Mouse (Mus musculus) MEL (cell line): ENCODE measurements at regions not wholly inside any gene's neighbourhood (a gene's known extent, or its start where the extent isn't known, plus 50 kb on each side); places are given as distances from the start of the nearest gene placed in this dataset.

ENCODE experiments used
- DNase-seq: peaks from one replicate; pipeline ENCODE4 v3.0.0; 2011; ENCODE audit warnings: low read depth, low spot score
- H3K27ac ChIP-seq: 2 replicates; pipeline ENCODE4 v1.5.1; 2012; ENCODE audit warnings: low read depth, mild to moderate bottlenecking, control low read depth, low read length, moderate library complexity; ENCODE audit not compliant: control insufficient read depth
- H3K27me3 ChIP-seq, 2 experiments: fragments of 150-350 bp in 1 of 2; sonication (generic) in 1 of 2; 2 replicates each; pipeline ENCODE4 v1.6.1; 2012; ENCODE audit warnings: low read length in 2 of 2, mild to moderate bottlenecking in 2 of 2, improper control_type of control experiment in 1 of 2, moderate library complexity in 1 of 2; ENCODE audit not compliant: insufficient read depth in 2 of 2, control insufficient read depth in 1 of 2
- H3K36me3 ChIP-seq, 2 experiments: 2 replicates each; pipeline ENCODE4 v1.6.1; 2012 to 2014; ENCODE audit warnings: low read length in 2 of 2, improper control_type of control experiment in 1 of 2, inconsistent platforms in 1 of 2, mild to moderate bottlenecking in 1 of 2; ENCODE audit not compliant: insufficient read depth in 2 of 2, control insufficient read depth in 1 of 2
- H3K4me1 ChIP-seq, 2 experiments: fragments of 150-350 bp in 1 of 2; sonication (generic) in 1 of 2; 2 replicates each; pipeline ENCODE4 v1.6.1; 2012; ENCODE audit warnings: low read length in 2 of 2, improper control_type of control experiment in 1 of 2, mild to moderate bottlenecking in 1 of 2; ENCODE audit not compliant: insufficient read depth in 2 of 2, control insufficient read depth in 1 of 2
- H3K4me3 ChIP-seq, 2 experiments: fragments of 150-350 bp in 1 of 2; sonication (generic) in 1 of 2; 2 replicates each; pipeline ENCODE4 v1.5.1; 2012; ENCODE audit warnings: low read depth in 2 of 2, low read length in 2 of 2, mild to moderate bottlenecking in 2 of 2, moderate library complexity in 2 of 2, control low read depth in 1 of 2, improper control_type of control experiment in 1 of 2; ENCODE audit not compliant: control insufficient read depth in 1 of 2, insufficient read depth in 1 of 2
- H3K79me2 ChIP-seq: 2 replicates; pipeline ENCODE4 v1.6.1; 2012; ENCODE audit warnings: mild to moderate bottlenecking, low read length, moderate library complexity; ENCODE audit not compliant: control insufficient read depth, poor library complexity, insufficient read depth
- H3K9ac ChIP-seq: 2 replicates; pipeline ENCODE4 v1.6.1; 2012; ENCODE audit warnings: low read depth, mild to moderate bottlenecking, control low read depth, low read length, moderate library complexity; ENCODE audit not compliant: control insufficient read depth, poor library complexity, severe bottlenecking
- H3K9me3 ChIP-seq: fragments of 150-350 bp; sonication (generic); replicated peaks from 2 replicates; pipeline ENCODE4 v1.6.1; 2012; ENCODE audit warnings: mild to moderate bottlenecking, low read length, improper control_type of control experiment, moderate library complexity; ENCODE audit not compliant: insufficient read depth
- BHLHE40 ChIP-seq: IDR thresholded peaks from 2 replicates; pipeline ENCODE4 v1.6.1; 2012; ENCODE audit warnings: low read depth, mild to moderate bottlenecking, inconsistent platforms, low read length, improper control_type of control experiment, borderline replicate concordance
- CHD1 ChIP-seq: IDR thresholded peaks from 2 replicates; pipeline ENCODE4 v1.6.1; 2012; ENCODE audit warnings: low read depth, mild to moderate bottlenecking, inconsistent platforms, low read length, improper control_type of control experiment
- CHD2 ChIP-seq: IDR thresholded peaks from 2 replicates; pipeline ENCODE4 v1.6.1; 2011; ENCODE audit warnings: low read length, improper control_type of control experiment
- CTCF ChIP-seq, 3 experiments: IDR thresholded peaks in 2 of 3; conservative IDR thresholded peaks in 1 of 3; 2 replicates each; pipeline ENCODE4 v1.5.1; 2011 to 2012; ENCODE audit warnings: low read length in 3 of 3, low read depth in 2 of 3, mild to moderate bottlenecking in 2 of 3, improper control_type of control experiment in 1 of 3, inconsistent platforms in 1 of 3, mixed read lengths in 1 of 3, moderate library complexity in 1 of 3; ENCODE audit not compliant: control insufficient read depth in 1 of 3, insufficient read depth in 1 of 3, poor library complexity in 1 of 3, severe bottlenecking in 1 of 3
- E2F4 ChIP-seq: IDR thresholded peaks from 2 replicates; pipeline ENCODE4 v1.6.1; 2011; ENCODE audit warnings: low read depth, low read length, improper control_type of control experiment, borderline replicate concordance
- EP300 ChIP-seq, 2 experiments: IDR thresholded peaks; 2 replicates each; pipeline ENCODE4 v1.6.1; 2011; ENCODE audit warnings: improper control_type of control experiment in 2 of 2, low read length in 2 of 2, low read depth in 1 of 2, mild to moderate bottlenecking in 1 of 2
- GATA1 ChIP-seq: IDR thresholded peaks from 2 replicates; pipeline ENCODE4 v1.6.1; 2011; ENCODE audit warnings: low read depth, low read length, improper control_type of control experiment
- HCFC1 ChIP-seq: IDR thresholded peaks from 2 replicates; pipeline ENCODE4 v1.6.1; 2012; ENCODE audit warnings: low read depth, mild to moderate bottlenecking, inconsistent platforms, low read length, improper control_type of control experiment, moderate library complexity
- KAT2A ChIP-seq: conservative IDR thresholded peaks from 2 replicates; pipeline ENCODE4 v1.6.1; 2012; ENCODE audit warnings: low read depth, low read length, improper control_type of control experiment, inconsistent platforms
- MAFK ChIP-seq: IDR thresholded peaks from 2 replicates; pipeline ENCODE4 v1.6.1; 2011; ENCODE audit warnings: low read depth, mild to moderate bottlenecking, low read length, improper control_type of control experiment, borderline replicate concordance
- MAX ChIP-seq: IDR thresholded peaks from 2 replicates; pipeline ENCODE4 v1.6.1; 2011; ENCODE audit warnings: low read length, improper control_type of control experiment
- MEF2A ChIP-seq: IDR thresholded peaks from 2 replicates; pipeline ENCODE4 v1.6.1; 2014; ENCODE audit warnings: low read depth, mild to moderate bottlenecking, inconsistent platforms, low read length, improper control_type of control experiment; ENCODE audit not compliant: poor library complexity, insufficient replicate concordance, severe bottlenecking; ENCODE audit errors: extremely low read depth
- MYC ChIP-seq: IDR thresholded peaks from 2 replicates; pipeline ENCODE4 v1.6.1; 2011; ENCODE audit warnings: low read depth, mild to moderate bottlenecking, low read length, improper control_type of control experiment, moderate library complexity
- NELFE ChIP-seq: IDR thresholded peaks from 2 replicates; pipeline ENCODE4 v1.6.1; 2011; ENCODE audit warnings: low read depth, low read length, improper control_type of control experiment
- NRF1 ChIP-seq: IDR thresholded peaks from 2 replicates; pipeline ENCODE4 v1.6.1; 2014; ENCODE audit warnings: low read depth, mild to moderate bottlenecking, inconsistent platforms, low read length, improper control_type of control experiment, moderate library complexity; ENCODE audit not compliant: poor library complexity, insufficient read depth, severe bottlenecking
- POLR2AphosphoS2 ChIP-seq: IDR thresholded peaks from 2 replicates; pipeline ENCODE4 v1.6.1; 2011; ENCODE audit warnings: low read length, improper control_type of control experiment
- RAD21 ChIP-seq: IDR thresholded peaks from 2 replicates; pipeline ENCODE4 v1.6.1; 2011; ENCODE audit warnings: mild to moderate bottlenecking, low read depth, low read length, improper control_type of control experiment
- RCOR1 ChIP-seq: IDR thresholded peaks from 2 replicates; pipeline ENCODE4 v1.6.1; 2012; ENCODE audit warnings: low read depth, mild to moderate bottlenecking, inconsistent platforms, low read length, improper control_type of control experiment
- SIN3A ChIP-seq: IDR thresholded peaks from 2 replicates; pipeline ENCODE4 v1.6.1; 2012; ENCODE audit warnings: low read length, improper control_type of control experiment, inconsistent platforms
- SMC3 ChIP-seq: IDR thresholded peaks from 2 replicates; pipeline ENCODE4 v1.6.1; 2011; ENCODE audit warnings: low read depth, low read length, improper control_type of control experiment
- UBTF ChIP-seq: IDR thresholded peaks from 2 replicates; pipeline ENCODE4 v1.6.1; 2012; ENCODE audit warnings: low read depth, mild to moderate bottlenecking, inconsistent platforms, low read length, improper control_type of control experiment, moderate library complexity, borderline replicate concordance; ENCODE audit not compliant: insufficient read depth
- USF1 ChIP-seq: IDR thresholded peaks from 2 replicates; pipeline ENCODE4 v1.6.1; 2014; ENCODE audit warnings: low read depth, mild to moderate bottlenecking, inconsistent platforms, low read length, improper control_type of control experiment, moderate library complexity
- USF2 ChIP-seq, 2 experiments: IDR thresholded peaks; 2 replicates each; pipeline ENCODE4 v1.6.1; 2011 to 2012; ENCODE audit warnings: improper control_type of control experiment in 2 of 2, low read length in 2 of 2, borderline replicate concordance in 1 of 2, inconsistent platforms in 1 of 2, low read depth in 1 of 2, mild to moderate bottlenecking in 1 of 2; ENCODE audit not compliant: insufficient read depth in 1 of 2
- ZC3H11A ChIP-seq: IDR thresholded peaks from 2 replicates; pipeline ENCODE4 v1.6.1; 2012; ENCODE audit warnings: low read depth, mild to moderate bottlenecking, inconsistent platforms, low read length, improper control_type of control experiment
- ZKSCAN1 ChIP-seq: IDR thresholded peaks from 2 replicates; pipeline ENCODE4 v1.6.1; 2012; ENCODE audit warnings: low read depth, mild to moderate bottlenecking, inconsistent platforms, low read length, improper control_type of control experiment, moderate library complexity
- ZMIZ1 ChIP-seq: IDR thresholded peaks from 2 replicates; pipeline ENCODE4 v1.6.1; 2012; ENCODE audit warnings: low read depth, mild to moderate bottlenecking, inconsistent platforms, low read length, improper control_type of control experiment, moderate library complexity

DNA sequence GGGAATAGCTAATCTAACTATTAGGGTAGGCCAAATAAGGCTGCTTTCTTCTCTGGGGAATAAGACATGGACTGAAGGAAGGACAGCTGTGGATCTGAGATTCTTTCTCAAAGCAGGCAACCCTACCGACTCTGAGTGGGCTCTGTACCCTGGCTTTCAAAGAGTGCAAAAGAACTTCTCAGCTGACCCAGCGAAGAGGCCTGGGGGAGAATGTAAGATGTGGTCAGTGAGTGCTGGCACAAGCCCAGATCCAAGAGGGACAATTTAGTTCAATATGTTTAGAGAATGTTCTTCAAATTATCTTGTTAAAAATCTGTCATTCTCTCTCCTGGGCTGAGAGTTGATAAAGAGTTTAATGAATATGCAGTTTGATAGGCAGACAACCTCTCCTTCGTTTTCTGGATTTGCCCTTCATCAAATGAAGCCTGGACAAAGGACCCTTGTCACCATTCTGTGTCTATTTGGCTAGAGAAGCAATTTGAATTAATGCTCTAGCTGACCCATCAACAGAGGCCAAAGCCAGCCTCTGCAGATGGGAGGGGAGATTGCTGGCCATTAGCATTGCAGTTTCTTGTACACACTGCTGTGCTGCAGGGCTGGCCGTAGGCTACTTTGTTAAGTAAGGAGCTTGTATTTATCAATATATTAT lies 509.8 kb downstream of the Igsf11 start:
- Histone ChIP-seq H3K4me3 (no peak overlapping the region), H3K27me3 (no peaks in the 10 kb centered on the region)

DNA sequence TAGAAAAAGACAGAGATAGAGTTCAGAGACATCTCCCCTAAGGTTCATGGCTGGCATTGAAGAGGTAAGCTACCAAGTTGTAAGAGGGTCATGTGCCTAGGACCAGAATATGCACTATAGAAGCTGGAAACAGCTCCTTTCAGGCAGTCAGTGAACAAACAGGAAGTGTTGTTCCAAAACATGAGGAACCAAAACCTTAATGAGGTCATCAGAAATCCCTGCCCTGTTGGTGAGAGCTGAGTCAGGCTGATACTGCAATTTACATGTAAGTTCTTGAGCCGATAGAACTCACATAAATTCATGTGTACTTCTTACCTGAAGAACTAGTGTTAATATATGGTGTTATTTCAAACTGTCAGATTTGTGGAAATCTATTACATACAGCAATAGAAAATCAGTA lies 539.1 kb downstream of the Igsf11 start:
- H3K9me3 ChIP-seq, result no peaks in the 10 kb centered on the region
- DNase-seq, result no peak
- TF ChIP-seq ZMIZ1 (no peak), MEF2A (no peak), GATA1 (no peak), MAFK (no peak), UBTF (no peak), HCFC1 (no peak), RAD21 (no peak), ZC3H11A (no peak), EP300 (IDR thresholded peaks at IDR 0.05; ENCODE audit: low read depth in 1 of 2, low read length in 2 of 2) (no peak), MYC (no peak), USF2 (IDR thresholded peaks at IDR 0.05; ENCODE audit: borderline replicate concordance in 1 of 2, insufficient read depth in 1 of 2, low read depth in 1 of 2, low read length in 2 of 2) (no peak), MAX (no peak), SMC3 (no peak), NRF1 (no peak), USF1 (no peak), RCOR1 (no peak), SIN3A (no peak)
- no peaks in the 10 kb centered on the region for H3K27me3 ChIP-seq
- no peaks in the 10 kb centered on the region for H3K79me2 ChIP-seq
- no peaks in the 10 kb centered on the region for H3K4me1 ChIP-seq
- H3K36me3 ChIP-seq, result no peaks in the 10 kb centered on the region
- H3K9ac ChIP-seq, result no peak overlapping the region
- no peak overlapping the region for H3K27ac ChIP-seq
- H3K4me3 ChIP-seq, result no peak overlapping the region

More for the DNA sequence above, 509.8 kb downstream of the Igsf11 start:
- no peak for DNase-seq
- TF ChIP-seq MAX (no peak), NRF1 (no peak), POLR2AphosphoS2 (no peak), SIN3A (no peak), NELFE (no peak), USF1 (no peak), UBTF (no peak), MYC (no peak), ZKSCAN1 (no peak), E2F4 (no peak), RAD21 (no peak), CHD1 (no peak), CHD2 (no peak), USF2 (IDR thresholded peaks at IDR 0.05; ENCODE audit: borderline replicate concordance in 1 of 2, insufficient read depth in 1 of 2, low read depth in 1 of 2, low read length in 2 of 2) (no peak), BHLHE40 (no peak), EP300 (IDR thresholded peaks at IDR 0.05; ENCODE audit: low read depth in 1 of 2, low read length in 2 of 2) (no peak), CTCF (IDR thresholded peaks at IDR 0.05 in 2 of 3, conservative IDR thresholded peaks at IDR 0.05 in 1 of 3; ENCODE audit: control insufficient read depth in 1 of 3, insufficient read depth in 1 of 3, low read depth in 2 of 3, low read length in 3 of 3, poor library complexity in 1 of 3, severe bottlenecking in 1 of 3) (no peak), KAT2A (no peak), ZMIZ1 (no peak)
- no peaks in the 10 kb centered on the region for H3K36me3 ChIP-seq
- no peaks in the 10 kb centered on the region for H3K79me2 ChIP-seq
- H3K9me3 ChIP-seq, result no peaks in the 10 kb centered on the region
- no peaks in the 10 kb centered on the region for H3K4me1 ChIP-seq
- no peak overlapping the region for H3K27ac ChIP-seq
- no peak overlapping the region for H3K9ac ChIP-seq
